Mouse (Mus musculus) kidney, adult 18-20 months (tissue): ENCODE measurements around the gene Gm21974.
A peak's percentile ranks its signal among the peaks of the same experiment; 100 is the strongest.
"Not testable (repeated sequence)": the region's sequence is repeated elsewhere in the genome, so short reads cannot be mapped to it uniquely, and the experiment has no call there.

Experiments used
- DNase-seq: peaks from one replicate; pipeline ENCODE4 v3.0.0; 2021

Gene Gm21974

GRCm38 (mm10) chr7:127912938-127913337 is 17.7 kb upstream of the Gm21974 start:
- no peak for DNase-seq

GRCm38 (mm10) chr7:127912190-127912871 is 17.1 kb upstream of the Gm21974 start, which contains the start of gene Kat8:
Gene Kat8, plus strand, starts transcription at chr7:127912516.
- peak; percentile 94 for DNase-seq

GRCm38 (mm10) chr7:127908656-127909055 is 13.4 kb upstream of the Gm21974 start:
- no peak for DNase-seq

GRCm38 (mm10) chr7:127907939-127908338 is 12.7 kb upstream of the Gm21974 start:
- no peak for DNase-seq

GRCm38 (mm10) chr7:127903971-127904796 is 8.9 kb upstream of the Gm21974 start, which contains the start of gene Bckdk:
Gene Bckdk, plus strand, starts transcription at chr7:127904082.
- DNase-seq = peak; percentile 73

GRCm38 (mm10) chr7:127901772-127902171 is 6.5 kb upstream of the Gm21974 start:
- DNase-seq = no peak

- DNase-seq = no peak
Observed at GRCm38 (mm10) chr7:127899997-127900396, 4.7 kb upstream of the Gm21974 start.

- no peak for DNase-seq
Observed at GRCm38 (mm10) chr7:127898179-127898956, 3.1 kb upstream of the Gm21974 start.

GRCm38 (mm10) chr7:127897542-127897941 is 2.3 kb upstream of the Gm21974 start:
- no peak for DNase-seq

GRCm38 (mm10) chr7:127896384-127896783 is 1.1 kb upstream of the Gm21974 start:
- peak; percentile 59 for DNase-seq

GRCm38 (mm10) chr7:127895891-127896290 is 637 bp upstream of the Gm21974 start:
- DNase-seq = not testable (repeated sequence)

- peak; percentile 32 for DNase-seq
Observed at GRCm38 (mm10) chr7:127894480-127894879, 774 bp downstream of the Gm21974 start.

GRCm38 (mm10) chr7:127890798-127891197 is 4.5 kb downstream of the Gm21974 start, which contains the start of gene Prss53:
Gene Prss53, minus strand, starts transcription at chr7:127890970.
- peak; percentile 77 for DNase-seq

GRCm38 (mm10) chr7:127888821-127889220 is 6.4 kb downstream of the Gm21974 start:
- no peak for DNase-seq

- DNase-seq = no peak
Observed at GRCm38 (mm10) chr7:127887781-127888180, 7.5 kb downstream of the Gm21974 start.

GRCm38 (mm10) chr7:127887191-127887590 is 8.1 kb downstream of the Gm21974 start:
- no peak for DNase-seq

GRCm38 (mm10) chr7:127886551-127886950 is 8.7 kb downstream of the Gm21974 start:
- no peak for DNase-seq

GRCm38 (mm10) chr7:127885951-127886350 is 9.3 kb downstream of the Gm21974 start:
- DNase-seq = no peak

GRCm38 (mm10) chr7:127880431-127880830 is 14.8 kb downstream of the Gm21974 start:
- no peak for DNase-seq

- no peak for DNase-seq
Observed at GRCm38 (mm10) chr7:127879301-127879700, 16.0 kb downstream of the Gm21974 start.

- DNase-seq = peak; percentile 93
Observed at GRCm38 (mm10) chr7:127876467-127877348, 18.5 kb downstream of the Gm21974 start, which contains the start of gene Zfp668. Gene Zfp668, minus strand, starts transcription at chr7:127876828.

- peak; percentile 83 for DNase-seq
Observed at GRCm38 (mm10) chr7:127876041-127876466, 19.2 kb downstream of the Gm21974 start, which contains the start of gene Zfp646. Gene Zfp646, plus strand, starts transcription at chr7:127876221.
